Mouse (Mus musculus): ENCODE results near the gene Nemp1. TPM values are rescaled to one million over a fixed set of nuclear protein-coding genes. Genes with fewer than 3 reads are reported as not detected.

Nemp1 gene
- total RNA-seq, 4 experiments from 2014 or later, result 3.0 to 5.1 (median 3.6) TPM

DNA sequence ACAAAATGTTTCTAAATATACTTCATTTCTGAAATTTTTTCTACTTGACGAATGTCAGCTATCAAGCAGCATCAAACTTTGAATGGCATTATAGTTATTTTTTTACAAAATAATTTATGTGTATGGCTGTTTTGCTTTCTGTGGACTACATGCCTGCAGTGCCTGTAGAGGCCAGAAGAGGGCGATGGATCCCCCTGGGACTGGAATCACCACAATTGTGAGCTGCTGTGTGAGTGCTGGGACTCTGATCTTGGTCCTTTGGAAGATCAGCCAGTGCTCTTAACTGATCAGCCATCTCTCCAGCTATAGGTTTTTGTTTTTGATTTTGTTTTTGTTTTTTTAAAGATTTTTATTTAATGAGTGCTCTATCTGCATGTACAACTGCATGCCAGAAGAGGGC lies 4.6 kb downstream of the Nemp1 start:
- no peak for DNase-seq (ENCODE audit: low spot score)

DNA sequence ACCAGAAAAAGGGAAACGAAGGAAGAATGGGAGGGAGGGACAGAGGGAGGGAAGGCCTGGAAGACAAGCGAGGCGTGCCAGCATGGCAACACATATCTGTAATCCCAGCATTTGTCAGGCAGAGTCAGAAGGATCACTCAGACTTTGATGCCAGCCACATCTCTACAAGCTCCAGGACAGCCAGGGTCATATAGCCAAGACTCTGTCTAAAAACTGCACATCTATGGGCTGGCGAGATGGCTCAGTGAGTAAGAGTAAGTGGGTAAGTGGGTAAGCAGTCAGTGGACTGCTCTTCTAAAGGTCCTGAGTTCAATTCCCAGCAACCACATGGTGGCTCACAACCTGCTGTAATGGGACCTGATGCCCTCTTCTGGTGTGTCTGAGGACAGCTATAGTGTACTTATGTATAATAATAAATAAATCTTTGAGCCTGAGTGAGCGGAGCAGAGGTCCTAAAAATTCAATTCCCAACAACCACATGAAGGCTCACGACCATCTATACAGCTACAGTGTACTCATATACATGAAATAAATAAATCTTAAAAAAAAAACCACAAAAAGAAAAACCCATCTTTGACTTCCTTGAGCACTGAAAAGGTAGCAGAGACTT lies 7.5 kb downstream of the Nemp1 start:
- DNase-seq (ENCODE audit: low spot score), result no peak

DNA sequence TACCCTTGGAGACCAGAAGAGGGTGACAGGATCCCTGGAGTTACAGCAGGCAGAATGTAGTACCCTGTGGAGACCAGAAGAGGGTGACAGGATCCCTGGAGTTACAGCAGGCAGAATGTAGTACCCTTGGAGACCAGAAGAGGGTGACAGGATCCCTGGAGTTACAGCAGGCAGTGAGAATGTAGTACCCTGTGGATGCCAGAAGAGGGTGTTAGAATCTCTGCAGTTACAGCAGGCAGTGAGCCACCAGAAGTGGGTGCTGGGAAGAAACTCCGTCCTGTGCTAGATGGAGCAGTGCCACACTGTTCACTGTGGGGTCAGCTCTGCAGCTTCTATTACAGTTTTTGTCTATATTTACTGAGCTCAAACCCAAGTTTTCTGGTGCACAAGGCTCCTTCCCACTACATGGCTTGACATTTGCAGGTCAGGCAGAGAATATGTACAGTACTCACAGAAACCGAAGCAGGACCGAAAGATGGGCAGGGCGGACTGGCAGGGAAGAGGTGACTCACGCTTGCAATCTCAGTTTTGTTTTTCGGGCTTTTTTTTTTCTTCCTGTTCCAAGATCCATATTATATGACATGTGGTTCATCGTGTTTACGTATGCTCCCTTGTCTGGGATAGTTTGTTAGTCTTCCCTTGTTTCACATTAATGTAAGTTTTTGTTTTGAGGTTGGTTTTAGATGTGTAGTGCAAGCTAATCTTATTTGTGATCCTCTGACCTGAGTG lies 8.3 kb downstream of the Nemp1 start:
- peak; percentile 97 for DNase-seq (ENCODE audit: low spot score)

DNA sequence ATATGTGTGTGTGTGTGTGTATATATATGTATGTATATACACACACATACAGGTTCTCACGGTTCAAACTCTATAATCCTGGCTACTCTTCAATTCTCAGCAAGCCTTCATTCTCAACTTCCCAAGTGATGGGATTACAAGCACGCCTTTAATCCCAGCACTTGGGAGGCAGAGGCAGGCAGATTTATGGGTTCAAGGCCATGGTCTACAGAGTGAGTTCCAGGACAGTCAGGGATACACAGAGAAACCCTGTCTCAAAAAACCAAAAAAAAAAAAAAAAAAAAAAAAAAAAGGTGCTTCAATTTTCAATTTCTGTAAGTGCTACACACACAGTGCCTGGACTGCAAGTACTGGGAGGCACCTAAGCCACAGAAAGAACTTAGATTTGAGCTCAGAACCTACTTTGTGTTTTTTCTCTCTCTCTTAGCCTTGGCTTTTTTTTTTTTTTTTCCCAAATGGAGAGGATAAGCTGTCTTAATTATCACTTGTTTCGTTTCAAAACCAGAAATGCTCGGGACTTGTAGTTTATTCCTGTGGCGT lies 9.2 kb downstream of the Nemp1 start:
- DNase-seq (ENCODE audit: low spot score), result no peak

DNA sequence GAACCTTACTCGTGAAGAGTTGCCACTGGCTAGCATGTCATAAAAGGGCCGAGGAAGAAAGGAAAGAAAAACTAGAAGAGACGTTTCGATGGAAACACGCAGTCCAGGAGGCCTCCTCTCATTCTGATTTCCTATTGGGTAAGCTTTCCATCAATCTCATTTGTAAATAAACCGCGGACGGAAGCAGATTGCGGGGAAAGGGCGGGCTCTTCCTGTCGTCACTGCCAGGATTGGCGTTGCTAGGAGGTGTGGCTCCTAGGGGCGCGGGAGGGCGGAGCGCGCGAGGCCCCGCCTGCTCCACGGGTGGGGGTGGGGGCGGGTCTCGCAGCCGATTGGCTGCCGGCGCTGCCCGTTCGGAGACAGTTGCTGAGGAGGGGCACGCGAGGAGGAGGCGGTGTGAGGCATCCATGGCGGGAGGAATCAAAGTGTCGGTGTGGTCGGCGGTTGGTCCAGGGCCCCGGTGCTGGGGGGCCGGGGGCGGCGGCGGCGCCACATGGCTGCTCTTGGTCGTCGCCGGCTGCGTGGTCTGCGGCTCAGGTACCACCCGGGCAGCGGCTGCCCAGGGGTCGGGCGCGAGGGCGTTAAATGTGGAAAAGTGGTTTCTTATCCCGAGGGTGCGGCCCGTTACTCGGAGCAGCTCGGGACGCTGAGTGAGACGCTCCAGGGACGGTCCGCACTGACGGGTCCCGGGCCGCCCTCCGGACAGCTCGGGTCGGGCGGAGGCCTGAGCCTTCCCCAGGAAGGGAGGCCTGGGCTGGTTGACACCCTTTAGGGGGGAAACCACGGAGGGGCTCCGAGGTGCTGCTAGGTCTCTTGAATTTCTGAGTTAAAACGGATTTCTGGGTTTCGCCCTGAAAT lies 10.2 kb downstream of the Nemp1 start:
- peak; percentile 97 for DNase-seq (ENCODE audit: low spot score)

DNA sequence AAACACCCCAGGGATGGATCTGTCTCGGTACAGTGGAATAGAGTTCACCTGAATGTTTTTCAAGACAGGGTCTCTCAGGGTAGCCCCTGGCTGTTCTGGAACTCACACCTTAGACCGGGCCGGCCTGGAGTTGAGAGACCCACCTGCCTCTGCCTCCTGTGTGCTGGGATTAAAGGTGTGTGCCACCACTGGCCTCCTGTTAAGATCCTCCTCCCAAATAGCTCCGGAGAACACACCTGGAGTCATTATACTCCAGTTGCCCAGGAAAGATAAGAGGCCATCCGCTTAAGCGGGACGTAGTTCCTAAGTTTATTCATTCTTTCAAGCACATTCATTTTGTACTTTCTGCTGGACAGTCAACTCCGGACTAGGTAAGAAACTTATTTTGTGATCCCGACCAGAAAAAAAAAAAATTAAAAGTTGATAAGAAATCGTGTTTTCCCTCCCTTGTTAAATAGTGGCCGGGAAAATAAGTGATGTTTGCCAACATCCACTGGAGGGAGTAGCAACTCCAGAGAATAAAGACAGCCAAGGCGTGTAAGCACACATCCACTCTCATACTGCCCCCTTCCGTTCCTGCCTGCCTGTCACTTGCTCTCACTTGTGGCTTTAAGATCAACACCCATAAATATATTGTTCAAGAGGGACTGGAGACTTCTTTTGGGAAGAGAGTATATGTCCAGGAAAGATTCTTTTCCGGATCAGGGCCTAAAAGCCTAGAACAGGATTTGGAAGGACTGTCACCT lies 11.1 kb downstream of the Nemp1 start:
- DNase-seq (ENCODE audit: low spot score), result peak; percentile 63

DNA sequence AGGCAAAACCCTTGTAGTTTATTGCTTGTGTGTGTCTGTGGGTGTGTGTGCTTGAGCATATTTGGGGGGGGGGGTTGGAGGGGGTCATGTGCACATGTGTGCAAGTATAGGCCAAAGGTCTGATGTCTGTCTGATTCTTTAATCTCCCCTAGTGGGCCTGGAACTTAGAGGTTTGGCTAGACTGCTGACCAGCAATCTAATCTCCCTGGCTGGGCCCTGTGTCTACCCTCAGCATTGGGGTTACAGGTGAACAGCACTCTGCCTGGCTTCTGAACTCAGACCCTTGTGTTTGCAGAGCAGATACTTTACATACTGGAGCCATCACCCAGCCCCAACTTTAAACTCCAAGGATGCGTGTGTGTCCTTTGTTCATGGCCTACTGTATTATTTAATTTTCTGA lies 12.5 kb downstream of the Nemp1 start:
- DNase-seq (ENCODE audit: low spot score), result no peak

DNA sequence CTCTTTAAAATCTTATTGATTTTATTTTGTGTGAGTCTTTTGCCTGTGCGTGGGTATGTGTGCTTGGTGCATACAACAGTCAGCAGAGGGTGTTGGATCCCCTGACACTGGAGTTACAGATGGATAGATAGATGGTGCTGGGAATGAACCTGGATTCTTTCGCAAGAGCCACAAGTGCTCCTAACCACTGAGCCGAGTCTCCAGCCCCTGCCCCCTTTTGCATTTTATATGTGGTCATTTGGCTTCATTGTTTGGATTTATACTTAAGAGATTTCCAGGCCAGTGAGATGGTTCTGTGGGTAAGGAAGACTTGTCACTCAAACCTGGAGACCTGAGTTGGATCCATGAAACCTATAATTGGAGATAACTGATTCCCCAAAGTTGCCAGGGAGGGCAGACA lies 13.2 kb downstream of the Nemp1 start:
- no peak for DNase-seq (ENCODE audit: low spot score)

DNA sequence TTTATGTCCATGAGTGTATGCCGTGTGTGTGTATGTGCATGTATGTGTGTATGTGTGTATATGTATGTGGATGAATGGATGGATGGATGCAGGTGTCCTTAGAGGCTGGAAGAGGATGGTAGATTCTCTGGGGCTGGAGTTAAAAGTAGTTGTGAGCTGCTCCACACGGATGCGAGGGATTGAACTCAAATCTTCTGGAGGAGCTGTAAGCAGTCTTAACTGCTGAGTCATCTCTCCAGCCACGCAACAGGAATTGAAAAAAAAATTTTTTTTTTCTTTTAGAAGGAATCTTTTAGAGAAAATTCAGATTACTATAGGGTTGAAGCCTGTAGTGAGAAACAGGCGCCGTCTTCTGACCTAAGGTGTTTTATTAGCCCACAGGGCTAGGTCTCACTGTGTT lies 16.2 kb downstream of the Nemp1 start:
- no peak for DNase-seq (ENCODE audit: low spot score)

DNA sequence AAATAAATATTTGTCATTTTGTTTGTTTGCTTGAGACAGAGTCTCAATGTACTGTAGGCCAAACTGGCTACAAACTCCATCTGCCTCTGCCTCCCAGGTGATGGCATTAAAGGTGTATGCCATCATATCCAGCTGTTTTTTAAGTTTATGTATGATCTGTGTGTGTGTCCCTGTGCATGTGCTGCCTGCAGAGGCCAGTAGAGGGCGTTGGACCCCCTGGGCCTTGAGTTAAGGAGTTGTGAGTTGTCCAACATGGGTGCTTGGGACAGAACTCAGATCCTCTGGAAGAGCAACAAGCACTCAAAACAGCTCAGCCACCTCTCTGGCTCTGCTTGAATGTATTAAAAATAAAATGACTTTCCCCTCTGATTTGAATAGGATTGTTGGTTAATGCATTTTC lies 24.4 kb downstream of the Nemp1 start:
- no peak for DNase-seq (ENCODE audit: low spot score)

DNA sequence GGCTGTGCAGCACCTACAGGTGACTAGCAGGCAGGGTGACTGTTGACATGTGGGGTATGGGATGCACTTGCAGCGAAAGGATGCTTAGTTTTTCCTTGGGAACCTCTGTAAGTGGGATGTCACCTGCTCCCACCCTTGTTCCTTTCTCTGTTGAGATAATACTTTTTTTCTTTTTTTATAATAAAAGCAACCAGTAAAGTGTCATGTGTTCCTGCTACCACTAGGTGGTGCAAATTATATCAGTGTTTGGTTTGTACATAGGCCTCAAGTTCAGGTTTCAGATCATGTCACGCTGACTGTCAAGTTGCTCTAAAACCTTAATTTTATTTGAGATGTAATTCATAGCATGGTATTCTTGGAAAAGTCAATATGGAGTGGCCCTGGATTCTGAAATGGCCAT lies 27.9 kb downstream of the Nemp1 start:
- DNase-seq (ENCODE audit: low spot score), result peak; percentile 15

DNA sequence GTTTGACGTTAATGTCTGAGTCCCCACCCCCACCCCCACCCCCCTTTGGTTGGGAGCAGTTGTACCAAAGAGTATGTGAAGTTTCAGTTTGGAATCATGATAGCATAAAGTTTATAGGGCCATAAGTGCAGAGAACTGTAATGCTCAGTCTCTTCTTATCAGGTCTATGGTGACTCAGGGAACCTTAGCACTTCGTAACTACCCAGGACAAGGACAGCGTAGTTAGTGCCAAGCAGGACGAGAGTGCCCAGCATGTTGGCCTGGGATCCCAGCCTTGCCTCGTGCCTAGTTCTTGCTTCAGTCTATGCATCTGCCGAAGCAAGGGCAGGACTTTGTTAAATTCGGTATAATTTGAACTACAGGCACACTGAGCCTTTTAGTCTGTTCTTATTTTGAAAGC lies 29.1 kb downstream of the Nemp1 start:
- no peak for DNase-seq (ENCODE audit: low spot score)

DNA sequence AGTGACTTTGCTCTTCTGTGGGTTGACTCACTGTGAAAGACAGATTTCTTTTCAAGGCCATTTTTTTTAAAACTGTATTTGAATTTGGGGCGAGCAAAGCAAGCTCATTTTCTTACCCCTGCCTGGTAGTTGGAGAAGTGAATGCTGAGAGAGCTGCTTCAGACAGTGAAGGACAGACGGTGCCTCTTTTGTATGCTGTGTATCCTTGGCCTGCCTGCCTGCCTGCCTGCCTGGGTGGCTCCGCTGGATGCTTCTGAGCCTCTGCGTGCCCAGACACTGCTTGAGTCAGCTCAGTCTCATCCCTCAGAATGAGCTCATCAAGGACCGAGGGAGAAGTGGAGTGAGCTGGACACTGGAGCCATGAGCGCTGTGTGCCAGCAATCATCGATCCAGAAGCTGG lies 32.3 kb downstream of the Nemp1 start:
- DNase-seq (ENCODE audit: low spot score), result no peak

DNA sequence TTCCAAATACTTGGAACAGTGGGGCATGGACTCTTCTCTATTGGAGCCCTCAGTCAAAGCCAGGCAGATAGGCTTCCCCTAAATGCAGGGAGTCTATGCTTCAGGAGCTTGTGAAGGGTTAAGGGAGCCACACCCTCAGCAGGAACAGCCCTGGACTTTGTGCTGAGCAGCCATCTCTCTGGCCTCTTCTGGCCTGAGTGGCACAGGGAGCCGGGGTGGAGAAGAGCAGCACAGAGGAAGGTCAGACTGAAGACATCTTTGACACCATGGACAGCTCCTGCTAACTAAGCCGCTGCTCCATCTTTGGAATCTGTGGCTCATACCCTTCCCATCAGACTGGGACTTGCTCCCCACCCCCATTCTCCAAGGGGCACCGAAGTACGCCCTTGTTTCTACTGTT lies 36.6 kb downstream of the Nemp1 start:
- DNase-seq (ENCODE audit: low spot score), result no peak

DNA sequence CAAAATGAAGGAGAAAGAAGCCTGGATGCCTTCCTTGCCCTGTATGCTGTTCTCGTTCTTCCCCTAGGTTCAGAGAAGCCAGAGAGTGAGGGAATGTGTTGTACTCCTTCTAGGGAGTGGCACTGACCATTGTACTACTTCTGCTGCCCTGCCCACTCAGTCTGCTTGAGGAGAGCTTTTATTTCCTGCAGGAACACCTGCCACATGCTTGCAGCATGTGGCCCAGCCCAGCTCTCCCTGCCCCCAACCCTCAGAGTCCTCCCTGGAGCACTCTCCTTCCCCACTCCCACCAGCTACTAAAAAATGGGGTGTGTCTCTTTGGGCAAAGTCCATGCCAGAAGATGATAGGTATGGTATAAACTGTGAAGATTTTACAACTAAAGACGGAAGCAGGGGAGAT lies 37.6 kb downstream of the Nemp1 start:
- DNase-seq (ENCODE audit: low spot score), result no peak

DNA sequence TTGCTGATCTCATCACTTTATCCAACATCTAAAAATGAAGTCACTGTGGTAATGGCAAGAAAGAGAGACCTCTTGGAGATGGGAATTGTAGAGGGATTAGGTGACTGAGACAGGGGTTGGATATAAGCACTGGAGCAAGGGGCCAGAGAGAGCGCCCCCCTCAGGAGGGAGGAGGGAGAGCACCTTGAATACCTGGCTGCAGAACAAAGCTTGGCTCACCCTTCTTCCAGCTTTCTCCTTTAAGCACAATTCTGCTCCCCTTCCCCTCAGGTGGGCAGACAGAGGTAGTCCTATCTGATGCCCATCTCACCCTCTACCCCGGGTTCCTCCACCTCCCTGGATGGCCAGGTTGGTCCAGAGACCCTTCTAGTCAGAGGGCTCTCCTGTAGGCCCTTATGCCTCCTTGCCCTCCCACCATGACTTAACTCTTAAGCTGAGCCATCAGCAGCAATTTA lies 38.1 kb downstream of the Nemp1 start, which contains the start of gene Myo1a:
Myo1a (plus strand) TSS at position 405 of the 455 bp plus-strand sequence.
- no peak for DNase-seq (ENCODE audit: low spot score)

DNA sequence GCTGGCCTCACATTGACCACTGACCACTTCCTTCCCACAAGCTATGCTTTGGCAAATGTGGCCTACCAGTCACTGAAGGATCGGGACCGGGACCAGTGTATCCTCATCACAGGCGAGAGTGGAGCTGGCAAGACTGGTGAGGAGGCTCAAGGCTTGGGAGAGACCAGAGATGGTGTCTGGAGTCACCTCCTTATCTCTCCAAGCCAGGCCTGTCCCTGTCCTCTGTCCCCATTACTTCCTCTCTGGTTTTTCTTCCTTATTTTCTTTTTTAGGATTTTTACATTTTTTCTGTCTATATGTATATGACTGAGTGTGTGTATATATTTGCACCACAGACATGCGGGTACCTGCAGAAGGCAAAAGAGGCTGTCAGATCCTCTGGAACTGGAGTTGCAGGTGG lies 39.1 kb downstream of the Nemp1 start:
- no peak for DNase-seq (ENCODE audit: low spot score)

DNA sequence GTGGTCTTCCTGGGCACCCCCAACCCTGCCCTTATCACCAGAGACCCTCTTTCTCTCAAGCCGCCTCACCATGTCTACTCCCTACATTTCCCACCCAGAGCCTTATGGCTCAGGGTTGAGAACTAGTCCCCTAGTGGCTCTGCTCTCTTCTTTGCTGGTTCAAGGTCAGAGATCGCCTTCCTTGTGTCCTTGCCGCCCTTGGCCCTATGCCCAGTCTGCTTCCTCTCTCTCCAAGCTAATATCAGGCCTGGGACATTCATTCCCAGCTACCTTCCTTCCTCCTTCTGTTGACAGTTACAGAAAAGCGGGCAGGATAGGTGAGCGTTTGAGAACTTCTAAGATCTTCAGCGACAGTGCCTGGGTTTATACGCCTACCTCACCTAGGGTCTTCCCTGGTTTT lies 41.0 kb downstream of the Nemp1 start:
- no peak for DNase-seq (ENCODE audit: low spot score)

DNA sequence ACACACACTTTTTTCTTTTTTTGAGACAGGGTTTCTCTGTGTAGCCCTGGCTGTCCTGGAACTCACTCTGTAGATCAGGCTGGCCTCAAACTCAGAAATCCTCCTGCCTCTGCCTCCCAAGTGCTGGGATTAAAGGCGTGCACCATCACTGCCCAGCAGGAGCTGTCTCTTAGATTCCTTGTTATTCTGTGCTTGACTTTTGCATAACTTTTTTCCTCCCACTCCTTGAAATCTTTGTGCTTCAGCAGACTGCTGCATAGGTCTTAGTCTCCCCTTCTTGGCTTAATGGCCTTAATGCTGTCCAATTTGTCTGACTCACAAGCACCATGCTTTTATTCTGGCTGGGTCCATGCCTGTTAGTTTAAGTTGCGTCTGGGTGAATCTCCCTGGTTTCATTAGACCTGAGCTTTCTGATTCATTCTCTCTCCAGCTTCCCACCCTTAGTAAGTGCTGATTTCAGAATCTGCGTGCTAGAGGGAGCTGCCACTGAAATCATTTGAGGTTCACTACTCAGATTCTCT lies 42.2 kb downstream of the Nemp1 start:
- no peak for DNase-seq (ENCODE audit: low spot score)

DNA sequence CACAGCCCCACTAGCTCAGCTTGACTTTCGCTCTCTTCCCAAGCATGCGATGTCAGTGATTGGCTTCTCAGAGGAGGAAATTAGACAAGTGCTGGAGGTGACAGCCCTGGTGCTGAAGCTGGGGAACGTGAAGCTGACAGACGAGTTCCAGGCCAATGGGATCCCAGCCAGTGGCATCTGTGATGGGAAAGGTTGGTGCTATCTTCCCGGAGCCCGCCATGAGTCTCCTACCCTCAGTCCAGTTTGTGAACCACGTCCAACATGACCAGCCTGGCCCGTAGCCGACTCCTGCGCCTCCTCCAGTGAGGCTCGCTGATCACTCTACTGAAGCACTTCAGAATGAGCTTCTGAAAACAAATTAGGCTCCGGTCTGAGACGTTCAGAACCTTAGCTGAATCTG lies 43.6 kb downstream of the Nemp1 start:
- DNase-seq (ENCODE audit: low spot score), result no peak

DNA sequence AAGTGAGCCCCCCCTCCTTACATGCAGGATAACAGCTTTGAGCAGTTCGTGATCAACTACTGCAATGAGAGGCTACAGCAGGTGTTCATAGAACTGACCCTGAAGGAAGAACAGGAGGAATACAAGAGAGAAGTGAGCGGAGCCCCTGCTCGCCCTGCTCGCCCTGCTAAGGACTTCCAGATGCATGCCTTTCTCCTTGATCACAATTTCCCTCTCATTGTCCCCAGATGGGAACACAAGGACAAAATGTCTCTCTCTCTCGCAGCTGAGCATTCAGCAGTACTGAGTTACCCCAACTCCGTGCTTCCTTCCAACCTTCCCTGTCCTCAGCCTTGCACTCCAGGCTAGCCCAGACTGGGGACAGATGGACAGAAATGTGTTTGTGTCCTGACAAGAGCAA lies 46.0 kb downstream of the Nemp1 start:
- no peak for DNase-seq (ENCODE audit: low spot score)
